Mouse (Mus musculus): ENCODE results near the gene Abi1.

- TF ChIP-seq CTCF (IDR thresholded peaks at IDR 0.05; ENCODE audit: control insufficient read depth, insufficient read depth, insufficient read length) (no peak), CEBPB (IDR thresholded peaks at IDR 0.05; ENCODE audit: low read depth) (no peak), MAX (IDR thresholded peaks at IDR 0.05) (no peak), USF1 (IDR thresholded peaks at IDR 0.05; ENCODE audit: low read depth) (no peak), MYOD1 (IDR thresholded peaks at IDR 0.05; ENCODE audit: control insufficient read depth, insufficient read length, low read depth) (no peak), MYOG (IDR thresholded peaks at IDR 0.05; ENCODE audit: control insufficient read depth, extremely low read depth, insufficient read length) (no peak)
These were observed 36.7 kb upstream of the Abi1 start for GRCm38 (mm10) chr2:23076783-23077182.

Measured in C2C12 (cell line).